Mouse (Mus musculus): ENCODE results near the gene Tesk2. TPM values are rescaled to one million over a fixed set of nuclear protein-coding genes. Genes with fewer than 3 reads are reported as not detected.
A peak's percentile ranks its signal among the peaks of the same experiment; 100 is the strongest.

The Tesk2 gene
- polyA plus RNA-seq, 1 experiment from 2014 or later, result 8.3 TPM

DNA sequence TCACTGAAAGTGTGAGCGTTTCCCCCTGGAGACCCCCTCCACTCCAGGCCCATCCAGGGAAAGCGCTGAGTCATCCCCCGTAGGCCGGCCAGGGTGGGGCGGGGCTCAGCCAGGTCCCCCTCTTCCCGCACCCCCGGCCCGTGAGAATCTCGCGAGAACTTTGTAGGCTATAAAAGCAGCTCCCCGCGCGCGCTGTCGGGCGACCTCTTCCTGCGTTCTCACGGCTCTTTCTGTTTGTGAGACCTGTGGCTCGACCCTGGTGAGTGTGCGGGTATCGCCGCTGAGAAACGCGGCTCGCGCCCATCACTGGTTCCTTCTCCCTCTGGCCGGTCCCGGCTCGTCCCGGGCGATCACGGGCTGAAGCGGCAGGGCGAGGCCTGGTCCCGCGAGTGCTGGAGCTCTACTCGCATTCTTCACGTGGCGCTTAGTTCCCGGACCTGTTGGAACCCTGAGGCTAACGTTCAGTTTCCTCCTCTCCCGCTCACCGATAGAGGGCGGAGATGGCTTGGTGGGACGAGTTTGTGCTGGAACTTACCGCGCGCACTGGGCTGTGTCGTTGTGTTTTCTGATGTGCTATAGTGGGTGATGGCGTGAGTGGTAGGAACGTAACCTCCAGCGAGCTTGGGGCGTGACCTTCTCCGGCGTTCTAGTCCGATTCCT lies 35.2 kb upstream of the Tesk2 start, which contains the start of gene Prdx1:
Prdx1 (plus strand) TSS at position 143 of the 660 bp plus-strand sequence.
- H3K4me2 ChIP-seq (ENCODE audit: low read length), result peak within 1 kb of the TSS; percentile 73
- no peaks in the 10 kb centered on the region for H3K27me3 ChIP-seq (replicated peaks; ENCODE audit: control insufficient read depth, insufficient read depth, low read length)
- no peaks in the 10 kb centered on the region for H3K9me3 ChIP-seq (ENCODE audit: control insufficient read depth, low read length)
- H3K36me3 ChIP-seq (ENCODE audit: control insufficient read depth, insufficient read depth, low read length), result peaks cover 33% of the 10 kb centered on the region
- peaks cover 14% of the 10 kb centered on the region for H3K4me1 ChIP-seq (replicated peaks; ENCODE audit: control insufficient read depth, insufficient read depth, low read length)
- WGBS, result under 1% methylated on average over 55 of the region's 56 CpGs
- ATAC-seq (replicated peaks; ENCODE audit: low FRiP score, low TSS enrichment, low read depth), result peak; percentile 97
- H3K9ac ChIP-seq (ENCODE audit: low read length), result peak within 1 kb of the TSS; percentile 82
- DNase-seq (ENCODE audit: low spot score), result peak; percentile 100
- H3K4me3 ChIP-seq (ENCODE audit: low read depth, low read length), result peak within 1 kb of the TSS; percentile 74
- peak within 1 kb of the TSS; percentile 97 for H3K27ac ChIP-seq (ENCODE audit: low read depth)

DNA sequence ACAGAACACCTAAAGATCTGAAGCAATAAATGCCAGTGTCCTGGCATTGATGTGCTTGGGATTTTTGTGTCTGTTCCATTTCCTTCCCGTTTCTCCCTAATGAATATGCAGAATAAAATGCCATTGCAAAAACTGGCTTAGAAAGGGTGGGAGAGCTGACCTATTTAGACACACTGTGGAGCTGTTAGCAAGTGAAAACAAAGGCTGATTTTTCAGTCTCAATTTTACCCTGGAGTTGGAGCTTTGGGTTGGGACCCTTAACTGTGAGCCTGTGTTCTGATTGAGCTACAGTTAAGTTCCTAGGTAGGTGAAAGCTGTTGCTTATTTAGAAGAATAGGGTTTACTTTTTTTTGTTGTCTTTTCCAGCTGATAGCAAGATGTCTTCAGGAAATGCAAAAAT lies 33.7 kb upstream of the Tesk2 start:
- Histone ChIP-seq H3K4me3 (ENCODE audit: low read depth, low read length) (peak overlapping the region; percentile 74), H3K27ac (ENCODE audit: low read depth) (no peak overlapping the region), H3K36me3 (ENCODE audit: control insufficient read depth, insufficient read depth, low read length) (peaks cover 48% of the 10 kb centered on the region), H3K4me2 (ENCODE audit: low read length) (peak overlapping the region; percentile 73), H3K4me1 (replicated peaks; ENCODE audit: control insufficient read depth, insufficient read depth, low read length) (peaks cover 14% of the 10 kb centered on the region), H3K27me3 (replicated peaks; ENCODE audit: control insufficient read depth, insufficient read depth, low read length) (no peaks in the 10 kb centered on the region), H3K9ac (ENCODE audit: low read length) (peak overlapping the region; percentile 82), H3K9me3 (ENCODE audit: control insufficient read depth, low read length) (no peaks in the 10 kb centered on the region)
- ATAC-seq (replicated peaks; ENCODE audit: low FRiP score, low TSS enrichment, low read depth), result no peak
- no peak for DNase-seq (ENCODE audit: low spot score)
- WGBS, result 21% methylated on average over 1 of the region's 1 CpGs

DNA sequence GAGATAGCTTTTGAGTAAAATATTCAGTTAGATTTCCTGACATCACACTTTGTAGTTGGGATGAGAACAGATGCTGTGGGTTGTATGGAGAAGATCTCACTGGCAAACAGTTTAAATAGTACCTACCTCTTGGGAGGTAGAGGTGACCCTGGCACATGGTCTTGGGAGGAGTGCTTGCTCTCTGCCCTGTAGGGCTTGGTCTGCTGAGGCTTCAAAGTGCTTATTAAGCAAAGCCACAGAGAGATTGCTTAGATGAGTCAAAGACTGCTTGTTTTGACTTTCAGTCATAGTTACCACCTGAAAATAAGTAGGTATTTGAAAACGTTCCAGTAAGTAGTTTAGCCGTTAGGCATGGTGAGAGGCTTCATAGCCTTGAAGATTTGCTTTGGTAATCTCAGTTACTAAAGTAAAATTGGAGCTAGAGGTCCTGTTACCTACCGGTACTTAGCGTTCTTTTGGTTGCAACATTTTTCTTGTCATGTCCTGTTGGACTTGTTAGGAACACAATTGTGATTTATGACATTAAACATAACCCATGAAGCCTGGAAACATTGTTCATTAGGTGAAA lies 31.4 kb upstream of the Tesk2 start:
- Histone ChIP-seq H3K9ac (ENCODE audit: low read length) (no peak overlapping the region), H3K27ac (ENCODE audit: low read depth) (no peak overlapping the region), H3K9me3 (ENCODE audit: control insufficient read depth, low read length) (no peaks in the 10 kb centered on the region), H3K36me3 (ENCODE audit: control insufficient read depth, insufficient read depth, low read length) (peaks cover 72% of the 10 kb centered on the region), H3K27me3 (replicated peaks; ENCODE audit: control insufficient read depth, insufficient read depth, low read length) (no peaks in the 10 kb centered on the region), H3K4me3 (ENCODE audit: low read depth, low read length) (no peak overlapping the region), H3K4me1 (replicated peaks; ENCODE audit: control insufficient read depth, insufficient read depth, low read length) (peaks cover 14% of the 10 kb centered on the region), H3K4me2 (ENCODE audit: low read length) (no peak overlapping the region)
- DNase-seq (ENCODE audit: low spot score) (no peak), ATAC-seq (replicated peaks; ENCODE audit: low FRiP score, low TSS enrichment, low read depth) (no peak)
- WGBS, result 87% methylated on average over 4 of the region's 4 CpGs

DNA sequence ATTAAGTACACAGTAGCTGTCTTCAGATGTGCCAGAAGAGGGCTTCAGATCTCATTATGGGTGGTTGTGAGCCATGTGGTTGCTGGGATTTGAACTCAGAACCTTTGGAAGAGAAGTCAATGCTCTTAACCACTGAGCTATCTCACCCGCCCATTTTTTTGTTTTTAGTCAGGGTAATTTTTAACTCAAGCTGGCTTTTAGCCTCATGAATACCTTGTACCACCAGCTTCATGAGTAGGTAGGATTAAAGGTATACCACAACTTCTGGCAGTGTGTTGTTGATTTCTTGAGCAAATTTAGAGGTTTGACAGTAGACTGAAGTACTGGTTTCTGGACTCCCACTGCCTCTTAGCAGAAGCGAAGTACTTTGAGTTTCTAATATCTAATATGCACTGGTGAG lies 28.6 kb upstream of the Tesk2 start:
- WGBS, result 91% methylated on average over 2 of the region's 2 CpGs
- Histone ChIP-seq H3K27me3 (replicated peaks; ENCODE audit: control insufficient read depth, insufficient read depth, low read length) (no peaks in the 10 kb centered on the region), H3K9me3 (ENCODE audit: control insufficient read depth, low read length) (no peaks in the 10 kb centered on the region), H3K27ac (ENCODE audit: low read depth) (no peak overlapping the region), H3K4me3 (ENCODE audit: low read depth, low read length) (no peak overlapping the region), H3K4me1 (replicated peaks; ENCODE audit: control insufficient read depth, insufficient read depth, low read length) (peaks cover 2% of the 10 kb centered on the region), H3K4me2 (ENCODE audit: low read length) (no peak overlapping the region), H3K9ac (ENCODE audit: low read length) (no peak overlapping the region), H3K36me3 (ENCODE audit: control insufficient read depth, insufficient read depth, low read length) (peaks cover 99% of the 10 kb centered on the region)
- DNase-seq (ENCODE audit: low spot score) (no peak), ATAC-seq (replicated peaks; ENCODE audit: low FRiP score, low TSS enrichment, low read depth) (no peak)

DNA sequence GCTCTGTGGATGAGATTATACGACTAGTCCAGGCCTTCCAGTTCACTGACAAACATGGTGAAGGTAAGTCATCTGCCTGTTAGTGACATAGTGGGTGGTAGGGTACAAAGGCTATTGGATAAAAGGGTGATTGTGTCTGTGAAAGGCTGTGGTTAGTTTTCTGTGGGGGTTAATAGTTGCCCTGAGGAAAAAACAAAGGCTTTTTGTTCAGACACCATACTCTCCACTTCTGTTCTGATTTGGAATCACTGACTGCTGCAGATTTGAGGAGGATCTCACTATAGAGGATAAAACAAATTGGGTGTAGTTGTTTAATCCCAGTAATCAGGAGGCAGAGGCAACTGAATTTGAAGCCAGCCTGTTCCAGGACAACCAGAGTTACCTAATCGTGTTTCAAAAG lies 27.0 kb upstream of the Tesk2 start:
- 78% methylated on average over 2 of the region's 2 CpGs for WGBS
- no peaks in the 10 kb centered on the region for H3K27me3 ChIP-seq (replicated peaks; ENCODE audit: control insufficient read depth, insufficient read depth, low read length)

DNA sequence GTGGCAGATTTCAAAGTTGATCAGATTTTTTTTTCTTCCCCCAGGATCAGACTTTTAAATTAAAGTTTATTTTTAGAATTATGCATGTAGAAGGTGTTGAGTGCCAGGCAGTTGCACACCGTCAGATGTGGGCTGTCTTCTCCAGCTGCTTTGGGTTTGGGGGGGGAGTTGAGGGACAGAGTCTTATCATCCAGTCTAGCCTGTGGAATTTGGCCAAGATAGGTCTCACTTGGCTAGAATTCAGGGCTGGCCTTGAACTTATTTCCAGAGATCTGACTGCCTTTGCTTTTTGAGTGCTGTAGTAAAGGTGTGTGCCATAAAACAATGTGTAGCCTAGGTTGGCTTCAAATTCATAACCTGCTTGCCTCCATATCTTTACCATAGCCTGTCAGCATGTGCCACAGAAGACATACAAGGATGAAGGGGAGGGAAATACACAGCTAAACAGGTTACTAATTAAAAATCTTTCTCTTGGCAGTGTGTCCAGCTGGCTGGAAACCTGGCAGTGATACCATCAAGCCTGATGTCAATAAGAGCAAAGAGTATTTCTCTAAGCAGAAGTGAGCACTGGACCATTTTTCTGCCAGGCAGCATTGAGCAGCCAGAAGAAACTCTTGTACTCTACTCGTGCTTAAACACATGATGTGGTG lies 21.9 kb upstream of the Tesk2 start:
- H3K4me2 ChIP-seq (ENCODE audit: low read length), result no peak overlapping the region
- WGBS, result 77% methylated on average over 2 of the region's 2 CpGs
- no peak overlapping the region for H3K27ac ChIP-seq (ENCODE audit: low read depth)
- DNase-seq (ENCODE audit: low spot score), result no peak
- no peak overlapping the region for H3K9ac ChIP-seq (ENCODE audit: low read length)
- H3K27me3 ChIP-seq (replicated peaks; ENCODE audit: control insufficient read depth, insufficient read depth, low read length), result no peaks in the 10 kb centered on the region
- H3K9me3 ChIP-seq (ENCODE audit: control insufficient read depth, low read length), result no peaks in the 10 kb centered on the region
- H3K4me3 ChIP-seq (ENCODE audit: low read depth, low read length), result no peak overlapping the region
- ATAC-seq (replicated peaks; ENCODE audit: low FRiP score, low TSS enrichment, low read depth), result no peak
- peaks cover 72% of the 10 kb centered on the region for H3K36me3 ChIP-seq (ENCODE audit: control insufficient read depth, insufficient read depth, low read length)
- H3K4me1 ChIP-seq (replicated peaks; ENCODE audit: control insufficient read depth, insufficient read depth, low read length), result no peaks in the 10 kb centered on the region

More for the DNA sequence above, 27.0 kb upstream of the Tesk2 start:
- no peak for DNase-seq (ENCODE audit: low spot score)
- H3K4me1 ChIP-seq (replicated peaks; ENCODE audit: control insufficient read depth, insufficient read depth, low read length), result no peaks in the 10 kb centered on the region; the same call in 1 of the 2 replicates
- H3K27ac ChIP-seq (ENCODE audit: low read depth), result no peak overlapping the region
- H3K4me2 ChIP-seq (ENCODE audit: low read length), result no peak overlapping the region
- peaks cover 96% of the 10 kb centered on the region for H3K36me3 ChIP-seq (ENCODE audit: control insufficient read depth, insufficient read depth, low read length)
- no peaks in the 10 kb centered on the region for H3K9me3 ChIP-seq (ENCODE audit: control insufficient read depth, low read length)
- no peak overlapping the region for H3K4me3 ChIP-seq (ENCODE audit: low read depth, low read length)
- no peak for ATAC-seq (replicated peaks; ENCODE audit: low FRiP score, low TSS enrichment, low read depth)
- H3K9ac ChIP-seq (ENCODE audit: low read length), result no peak overlapping the region

DNA sequence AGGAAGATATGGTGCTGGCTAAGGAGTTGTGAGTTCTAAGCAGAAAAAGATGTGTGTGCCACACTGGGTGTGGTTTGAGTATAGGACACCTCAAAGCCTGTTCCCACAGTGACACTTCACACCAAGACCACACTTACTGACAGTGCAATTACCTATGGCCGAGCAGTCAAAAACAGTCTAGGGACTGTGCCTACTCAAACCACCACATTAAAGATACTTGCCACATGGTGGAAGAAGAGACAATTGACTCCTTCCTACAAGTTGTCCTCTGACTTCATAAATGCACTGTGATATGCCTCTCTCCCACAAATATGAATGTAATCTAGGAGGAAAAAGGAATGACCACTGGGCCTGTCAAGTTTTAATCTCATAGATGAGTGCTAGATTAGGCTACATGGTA lies 19.8 kb upstream of the Tesk2 start:
- no peak overlapping the region for H3K27ac ChIP-seq (ENCODE audit: low read depth)
- WGBS, result 65% methylated on average over 1 of the region's 1 CpGs
- no peak overlapping the region for H3K4me2 ChIP-seq (ENCODE audit: low read length)
- H3K4me1 ChIP-seq (replicated peaks; ENCODE audit: control insufficient read depth, insufficient read depth, low read length), result no peaks in the 10 kb centered on the region
- DNase-seq (ENCODE audit: low spot score) (no peak), ATAC-seq (replicated peaks; ENCODE audit: low FRiP score, low TSS enrichment, low read depth) (no peak)
- no peak overlapping the region for H3K4me3 ChIP-seq (ENCODE audit: low read depth, low read length)
- H3K36me3 ChIP-seq (ENCODE audit: control insufficient read depth, insufficient read depth, low read length), result peaks cover 64% of the 10 kb centered on the region
- H3K27me3 ChIP-seq (replicated peaks; ENCODE audit: control insufficient read depth, insufficient read depth, low read length), result no peaks in the 10 kb centered on the region
- H3K9me3 ChIP-seq (ENCODE audit: control insufficient read depth, low read length), result no peaks in the 10 kb centered on the region
- no peak overlapping the region for H3K9ac ChIP-seq (ENCODE audit: low read length)

GRCm38 (mm10) chr4:116703804-116704203 lies 16.9 kb upstream of the Tesk2 start:
- DNase-seq (ENCODE audit: low spot score), result peak; percentile 93
- Histone ChIP-seq H3K36me3 (ENCODE audit: control insufficient read depth, insufficient read depth, low read length) (peaks cover 39% of the 10 kb centered on the region), H3K4me3 (ENCODE audit: low read depth, low read length) (no peak overlapping the region), H3K9me3 (ENCODE audit: control insufficient read depth, low read length) (no peaks in the 10 kb centered on the region), H3K4me1 (replicated peaks; ENCODE audit: control insufficient read depth, insufficient read depth, low read length) (0 out of 2 replicates have a peak, but pooled peaks cover 5% of the 10 kb centered on the region), H3K9ac (ENCODE audit: low read length) (no peak overlapping the region), H3K27me3 (replicated peaks; ENCODE audit: control insufficient read depth, insufficient read depth, low read length) (no peaks in the 10 kb centered on the region), H3K27ac (ENCODE audit: low read depth) (no peak overlapping the region), H3K4me2 (ENCODE audit: low read length) (no peak overlapping the region)
- no peak for ATAC-seq (replicated peaks; ENCODE audit: low FRiP score, low TSS enrichment, low read depth)
- 42% methylated on average over 6 of the region's 6 CpGs for WGBS

Data from intestine, embryonic 14.5 days (tissue).